Mouse (Mus musculus) small intestine, adult 2 months (tissue): ENCODE results near the gene Fdx1.

ENCODE experiments used
- CTCF ChIP-seq: fragments of 200-500 bp; IDR thresholded peaks from 2 replicates; pipeline ENCODE4 v1.5.1; 2012; ENCODE audit warnings: low read depth, mild to moderate bottlenecking, control low read depth, inconsistent platforms, low read length, moderate library complexity, mixed read lengths; ENCODE audit not compliant: insufficient replicate concordance, insufficient read length; ENCODE audit errors: extremely low read depth
- POLR2A ChIP-seq: fragments of 200-500 bp; IDR thresholded peaks from 2 replicates; pipeline ENCODE4 v1.6.1; 2012; ENCODE audit warnings: low read depth, mild to moderate bottlenecking, control low read depth, inconsistent platforms, low read length, moderate library complexity

DNA sequence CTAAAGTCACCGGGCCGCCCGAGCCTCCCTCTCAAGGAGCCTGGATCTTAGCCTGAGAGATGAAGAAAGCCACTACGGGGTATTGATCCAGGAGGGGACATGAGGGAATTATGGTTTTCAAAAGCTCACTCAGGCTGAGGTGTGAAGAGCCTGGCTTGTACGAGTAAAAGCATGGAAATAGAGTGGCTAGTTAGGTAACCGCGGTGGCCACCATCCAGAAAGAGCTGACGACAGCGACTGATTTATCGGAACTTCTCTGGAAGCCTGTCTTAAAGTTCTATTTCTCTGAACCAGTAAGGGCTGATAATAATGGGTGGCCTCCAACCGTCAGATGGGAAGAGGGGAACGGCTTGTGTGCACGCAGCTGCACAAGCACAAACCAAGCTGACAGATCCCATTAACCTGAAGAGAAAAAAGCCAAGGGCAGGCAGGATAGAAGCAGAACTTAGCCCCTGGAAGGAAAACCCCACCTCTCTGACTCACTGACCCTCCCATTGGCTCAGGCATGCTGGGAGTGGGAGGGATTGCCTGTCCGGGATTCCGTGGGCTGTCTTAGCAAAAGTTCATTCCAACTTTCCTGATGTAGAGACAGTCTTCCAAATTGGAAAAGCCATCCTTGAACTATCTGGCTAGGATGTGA, 48.8 kb downstream of the Fdx1 start:
- TF ChIP-seq CTCF (no peak), POLR2A (no peak)
